Mouse (Mus musculus) heart, embryonic 11.5 days (tissue): ENCODE measurements at regions not wholly inside any gene's neighbourhood (a gene's known extent, or its start where the extent isn't known, plus 50 kb on each side); places are given as distances from the start of the nearest gene placed in this dataset.

Experiments
- ATAC-seq: fragments of 200-750 bp; cut with Nextera tagmentation; replicated peaks from 2 replicates; pipeline ENCODE4 v1.8.0; 2017; ENCODE audit warnings: moderate library complexity; ENCODE audit not compliant: insufficient number of reproducible peaks, low FRiP score, low TSS enrichment
- H3K27ac ChIP-seq: fragments of 300-500 bp; sonication (generic); 2 replicates; pipeline ENCODE4 v1.5.1; 2014; ENCODE audit warnings: mild to moderate bottlenecking, low read depth, low read length
- H3K27me3 ChIP-seq: fragments of 300-500 bp; sonication (generic); 2 replicates; pipeline ENCODE4 v1.6.1; 2014; ENCODE audit warnings: mild to moderate bottlenecking, low read length, mixed read lengths; ENCODE audit not compliant: control insufficient read depth, insufficient read depth
- H3K36me3 ChIP-seq: fragments of 300-500 bp; sonication (generic); 2 replicates; pipeline ENCODE4 v1.6.1; 2014; ENCODE audit warnings: mild to moderate bottlenecking, low read length, moderate library complexity, mixed read lengths; ENCODE audit not compliant: control insufficient read depth, insufficient read depth
- H3K4me1 ChIP-seq: fragments of 300-500 bp; sonication (generic); 2 replicates; pipeline ENCODE4 v1.6.1; 2014; ENCODE audit warnings: low read length; ENCODE audit not compliant: control insufficient read depth, insufficient read depth
- H3K4me2 ChIP-seq: fragments of 300-500 bp; sonication (generic); 2 replicates; pipeline ENCODE4 v1.6.1; 2014; ENCODE audit warnings: mild to moderate bottlenecking, moderate library complexity
- H3K4me3 ChIP-seq: fragments of 300-500 bp; sonication (generic); 2 replicates; pipeline ENCODE4 v1.5.1; 2014; ENCODE audit warnings: low read depth, low read length
- H3K9ac ChIP-seq: fragments of 300-500 bp; sonication (generic); 2 replicates; pipeline ENCODE4 v1.6.1; 2014; ENCODE audit warnings: mild to moderate bottlenecking, low read depth, low read length, moderate library complexity
- H3K9me3 ChIP-seq: fragments of 300-500 bp; sonication (generic); replicated peaks from 2 replicates; pipeline ENCODE4 v1.6.1; 2016; ENCODE audit warnings: low read length; ENCODE audit not compliant: control insufficient read depth
- WGBS: fragments of 180-500 bp; shearing (Covaris S2); extraction: QIAGEN DNeasy Blood & Tissue Kit; methylation state at CpG from one replicate; pipeline ENCODE4 v1.1.7; 2014; ENCODE audit not compliant: insufficient replicate concordance; 5-methylcytosine and 5-hydroxymethylcytosine counted together

- no peaks in the 10 kb centered on the region for H3K4me1 ChIP-seq
- H3K4me3 ChIP-seq, result no peak overlapping the region
- H3K9me3 ChIP-seq, result no peaks in the 10 kb centered on the region
- H3K9ac ChIP-seq, result no peak overlapping the region
- H3K27ac ChIP-seq, result no peak overlapping the region
- no peaks in the 10 kb centered on the region for H3K27me3 ChIP-seq
- H3K36me3 ChIP-seq, result no peaks in the 10 kb centered on the region
- 45% methylated on average over 3 of the region's 3 CpGs for WGBS
- ATAC-seq, result peak; percentile 42; the same call in 1 of the 2 replicates
- no peak overlapping the region for H3K4me2 ChIP-seq
Measured at GRCm38 (mm10) chr1:114781914-114782313, 902.6 kb upstream of the Cntnap5a start.
